Mouse (Mus musculus) cerebellum, postnatal 4 days (tissue): ENCODE measurements around the gene Vstm5.
"Not testable (repeated sequence)": the region's sequence is repeated elsewhere in the genome, so short reads cannot be mapped to it uniquely, and the experiment has no call there.

ENCODE experiments used
- DNase-seq, 2 experiments: peaks; one replicate each; pipeline ENCODE4 v3.0.0; 2022; ENCODE audit warnings: low spot score in 2 of 2, mixed read lengths in 1 of 2

The Vstm5 gene

GRCm38 (mm10) chr9:15239042-15239925 lies at the start of gene Vstm5:
Gene Vstm5 (plus strand): TSS chr9:15239045.
- DNase-seq: peak in 1 of 2 experiments; percentile 11

GRCm38 (mm10) chr9:15194806-15195205 lies 44.0 kb upstream of the Vstm5 start:
- DNase-seq: not testable (repeated sequence)

DNA sequence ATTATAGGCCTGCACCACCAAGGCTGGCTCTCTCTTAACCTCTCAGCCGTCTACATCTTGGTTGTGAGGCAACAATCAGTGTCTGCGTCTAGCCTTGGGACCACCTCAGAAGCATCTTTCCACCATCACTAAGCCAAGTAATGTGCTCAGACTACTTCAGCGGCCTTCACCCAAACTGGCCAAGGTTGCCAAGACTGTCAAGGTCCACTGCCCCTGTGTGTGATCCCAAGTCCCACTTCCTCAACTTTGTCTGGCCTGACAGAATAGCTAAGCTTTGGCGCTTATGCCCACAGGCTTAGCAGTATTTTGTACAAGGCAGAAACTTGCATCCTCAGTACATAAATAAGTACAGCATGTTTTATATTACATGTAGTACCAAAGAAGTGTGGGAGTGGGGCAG lies 32.2 kb upstream of the Vstm5 start:
- no peak for DNase-seq

DNA sequence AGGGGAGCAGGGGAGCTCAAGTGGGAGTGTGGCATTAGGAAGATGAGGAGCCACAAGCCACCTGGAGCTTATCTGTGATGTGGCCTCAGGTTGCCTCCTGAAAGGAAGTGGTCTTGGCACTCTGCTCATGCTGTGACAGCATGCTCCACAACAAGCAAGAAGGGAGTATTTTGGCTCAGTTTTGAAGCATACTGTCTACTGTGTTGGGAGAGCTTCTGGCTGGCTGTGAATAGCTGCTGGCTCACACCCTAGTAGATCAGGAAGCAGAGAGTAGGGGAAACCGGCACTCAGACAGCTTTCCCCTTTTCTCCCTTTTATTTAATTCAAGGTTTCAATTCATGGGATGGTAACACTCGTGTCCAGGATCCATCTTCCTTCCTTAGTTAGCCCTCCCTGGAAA lies 29.5 kb upstream of the Vstm5 start:
- no peak for DNase-seq

DNA sequence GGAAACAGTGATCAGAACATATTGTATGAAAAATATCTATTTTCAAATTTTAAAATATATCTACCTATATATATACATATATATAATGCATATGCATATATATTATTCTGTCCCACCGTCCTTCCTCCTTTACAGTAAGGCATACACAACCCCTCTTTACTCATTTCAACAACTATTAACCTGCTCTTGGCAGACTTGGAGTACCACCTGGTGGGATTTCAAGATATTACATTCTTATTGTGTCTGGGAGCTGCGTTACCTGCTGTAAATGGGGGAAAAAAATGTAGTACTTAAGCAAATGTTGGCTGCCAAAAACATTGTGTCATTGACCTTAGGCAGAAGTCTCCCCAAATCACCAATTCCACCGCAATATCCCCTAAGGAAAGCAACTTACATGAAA lies 27.0 kb upstream of the Vstm5 start:
- no peak for DNase-seq

- no peak for DNase-seq
Observed at GRCm38 (mm10) chr9:15213695-15214094, 25.1 kb upstream of the Vstm5 start.

DNA sequence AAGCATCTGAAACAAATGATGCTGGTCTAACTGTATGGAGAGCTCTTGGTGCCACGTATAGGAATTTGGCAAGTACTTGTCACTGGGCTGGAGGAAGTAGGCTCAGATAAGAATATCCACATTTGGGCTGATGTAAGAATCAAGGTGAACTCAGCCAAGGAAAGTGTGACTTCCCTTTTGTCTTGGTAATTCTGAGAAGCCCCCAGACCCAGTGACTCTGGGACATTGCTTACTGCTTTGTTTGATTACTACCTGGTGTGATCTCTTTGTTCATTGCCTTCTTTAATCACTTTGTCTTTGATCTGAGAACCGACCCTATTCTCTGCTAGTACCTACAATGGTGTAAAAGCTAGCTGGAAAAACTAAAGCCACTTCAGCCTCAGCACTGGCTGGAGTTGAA lies 13.9 kb upstream of the Vstm5 start:
- DNase-seq: no peak

DNA sequence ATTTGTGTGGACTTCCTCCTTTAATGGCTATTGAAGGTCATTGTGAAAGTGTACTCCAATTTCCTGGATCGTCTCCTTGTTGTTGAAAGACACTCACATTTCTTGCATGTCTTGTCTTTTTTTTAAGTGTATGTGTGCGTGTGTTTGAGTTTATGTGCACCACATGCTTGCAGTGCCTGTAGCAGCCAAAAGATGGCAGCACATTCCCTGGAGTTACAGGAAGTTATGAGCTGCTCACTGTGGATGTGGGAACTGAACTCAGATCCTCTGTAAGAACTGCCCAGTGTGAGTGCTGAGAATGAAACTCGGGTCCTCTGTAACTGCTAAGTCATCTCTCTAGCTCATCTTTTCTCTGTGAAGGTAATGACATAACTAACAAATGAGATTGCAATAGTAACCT lies 6.4 kb upstream of the Vstm5 start:
- no peak for DNase-seq

GRCm38 (mm10) chr9:15233604-15234003 lies 5.2 kb upstream of the Vstm5 start:
- DNase-seq: no peak

GRCm38 (mm10) chr9:15235986-15236385 lies 2.9 kb upstream of the Vstm5 start:
- DNase-seq: no peak

DNA sequence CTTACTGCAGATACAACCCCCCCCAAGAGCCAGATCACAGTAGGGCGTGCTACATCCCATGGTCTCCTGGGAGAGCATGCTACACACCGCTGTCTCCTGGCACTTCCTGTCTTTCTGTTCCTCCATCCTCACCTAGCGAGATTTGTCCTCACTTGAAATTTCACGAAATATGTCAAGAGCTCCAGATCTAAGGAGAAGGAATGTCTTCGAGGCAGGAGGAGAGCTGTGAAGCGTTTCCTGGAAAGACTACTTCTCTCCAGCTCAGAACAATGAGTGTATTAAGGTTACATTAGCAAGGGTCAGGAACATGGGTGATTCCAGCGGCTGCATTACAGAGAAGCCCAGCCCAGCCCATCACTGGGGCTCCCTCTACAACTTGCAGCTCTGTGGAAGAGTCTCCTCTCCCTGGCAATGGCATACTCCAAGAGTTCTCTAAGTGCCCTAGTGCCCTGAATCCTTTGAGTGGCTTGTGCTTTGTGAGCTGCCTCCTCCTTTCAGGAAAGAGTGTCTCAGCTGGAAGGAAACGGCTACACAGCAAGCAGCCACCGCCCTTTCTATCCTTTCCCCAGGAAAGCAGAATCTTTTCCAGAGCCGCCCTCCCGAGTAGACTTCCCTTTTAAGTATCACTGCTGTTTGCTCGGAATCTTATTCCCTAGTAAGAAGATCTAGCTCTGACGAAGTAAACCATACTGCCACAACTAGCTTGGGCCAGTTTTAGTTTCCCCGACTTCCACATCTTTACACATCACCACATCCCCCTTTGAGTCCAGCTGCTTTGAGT lies 1.1 kb upstream of the Vstm5 start:
- no peak for DNase-seq

GRCm38 (mm10) chr9:15238297-15238990 lies 401 bp upstream of the Vstm5 start:
- no peak for DNase-seq

DNA sequence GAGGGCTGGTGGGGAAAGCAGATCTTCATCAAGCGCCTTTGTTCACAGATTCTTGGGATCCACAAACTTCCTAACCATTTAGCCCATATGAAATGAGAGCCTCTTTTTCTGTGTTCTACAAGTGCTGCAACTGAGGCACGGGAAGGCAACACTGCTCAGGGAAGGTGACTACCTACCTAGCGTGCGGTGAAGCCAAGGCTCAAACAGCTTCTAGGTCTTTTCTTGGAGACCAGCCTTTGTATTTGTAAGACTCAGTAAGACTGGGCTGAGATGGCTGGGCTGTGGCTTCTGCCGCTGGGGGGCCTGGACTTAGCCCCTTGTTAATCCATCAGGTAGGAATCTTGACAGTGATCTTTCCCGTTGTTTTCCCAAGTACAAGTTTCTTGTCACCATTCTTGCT lies 1.2 kb downstream of the Vstm5 start:
- no peak for DNase-seq

- no peak for DNase-seq
Observed at GRCm38 (mm10) chr9:15240863-15241595, 2.2 kb downstream of the Vstm5 start.

DNA sequence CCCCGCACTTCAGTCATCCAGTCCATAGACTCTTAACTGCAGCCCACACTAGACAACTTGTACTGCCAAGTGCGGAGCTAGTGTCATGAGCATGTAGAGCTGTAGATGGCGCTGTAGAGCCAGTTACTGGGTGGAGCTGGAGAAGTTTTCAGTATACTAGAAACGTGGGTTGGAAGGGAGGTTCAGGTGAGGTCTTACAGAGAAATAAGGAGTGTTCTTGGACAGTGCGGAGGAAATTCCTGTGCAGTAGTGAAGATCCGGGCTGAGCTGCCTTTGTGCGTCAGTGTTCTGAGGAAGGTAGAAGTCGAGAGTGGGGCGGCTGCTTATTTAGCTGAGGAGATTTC lies 2.7 kb downstream of the Vstm5 start:
- DNase-seq: peak; percentile 42 to 47

GRCm38 (mm10) chr9:15242130-15242529 lies 3.3 kb downstream of the Vstm5 start:
- no peak for DNase-seq

DNA sequence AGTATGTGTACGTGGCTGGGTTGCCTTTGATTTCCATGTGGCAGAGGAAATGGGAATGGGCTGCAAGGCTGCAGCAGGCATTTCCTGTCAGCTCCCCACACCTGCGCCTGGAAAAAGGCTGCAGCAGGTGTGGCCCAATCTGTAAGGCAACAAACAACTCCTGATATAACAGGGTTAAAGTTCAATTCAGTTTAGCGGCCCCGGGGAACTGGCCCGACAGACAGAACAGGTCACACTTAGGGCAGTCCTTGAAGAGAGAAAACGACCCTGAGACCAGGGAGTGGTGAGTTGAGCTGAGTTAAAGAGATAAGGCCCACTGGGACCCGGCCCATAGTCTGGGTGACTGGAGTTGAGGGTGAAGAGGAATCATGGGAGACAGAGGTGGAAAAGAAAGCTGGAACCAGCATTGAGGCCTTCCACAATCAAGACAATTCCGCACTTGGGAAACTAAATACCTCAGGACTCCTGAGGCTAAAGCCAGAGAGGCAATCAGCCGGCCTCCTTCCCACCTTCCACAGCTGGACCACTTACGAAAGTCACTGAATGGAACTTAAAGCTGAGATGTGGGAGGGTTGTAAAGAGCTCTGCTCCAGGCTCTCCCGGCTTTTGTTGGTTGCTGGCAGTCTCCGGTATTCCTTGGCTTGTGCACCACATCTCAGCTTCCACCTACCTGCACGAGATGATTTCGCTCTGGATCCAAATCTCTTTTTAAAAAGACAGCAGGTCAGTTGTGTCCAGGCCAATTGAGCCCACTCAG lies 6.7 kb downstream of the Vstm5 start:
- DNase-seq: no peak

DNA sequence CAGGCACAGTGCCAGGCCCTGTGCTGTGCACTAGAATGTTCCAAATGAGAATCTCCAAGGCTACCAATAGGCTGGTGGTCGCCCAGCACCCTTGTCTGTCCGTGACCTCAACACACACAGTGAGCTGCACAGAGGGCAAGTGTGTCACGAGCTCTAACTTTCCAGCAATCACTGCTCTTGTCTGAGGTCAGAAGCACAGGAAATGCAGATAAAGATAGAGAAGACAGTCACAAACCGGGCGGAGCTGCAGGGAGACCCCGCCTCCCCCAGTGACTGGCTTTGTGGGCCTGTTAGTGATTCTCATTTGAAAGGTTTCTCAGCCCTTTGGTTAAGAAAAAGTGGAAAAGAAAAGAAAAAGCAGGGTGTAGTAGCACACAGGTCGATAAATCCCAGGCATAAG lies 11.5 kb downstream of the Vstm5 start:
- no peak for DNase-seq

- no peak for DNase-seq
Observed at GRCm38 (mm10) chr9:15252196-15252595, 13.4 kb downstream of the Vstm5 start.

- no peak for DNase-seq
Observed at GRCm38 (mm10) chr9:15254501-15254900, 15.7 kb downstream of the Vstm5 start.

- no peak for DNase-seq
Observed at GRCm38 (mm10) chr9:15256214-15256613, 17.4 kb downstream of the Vstm5 start.
